Comparison of ENCODE assay signal across 25 mouse cellular contexts in the genomic region with DNA sequence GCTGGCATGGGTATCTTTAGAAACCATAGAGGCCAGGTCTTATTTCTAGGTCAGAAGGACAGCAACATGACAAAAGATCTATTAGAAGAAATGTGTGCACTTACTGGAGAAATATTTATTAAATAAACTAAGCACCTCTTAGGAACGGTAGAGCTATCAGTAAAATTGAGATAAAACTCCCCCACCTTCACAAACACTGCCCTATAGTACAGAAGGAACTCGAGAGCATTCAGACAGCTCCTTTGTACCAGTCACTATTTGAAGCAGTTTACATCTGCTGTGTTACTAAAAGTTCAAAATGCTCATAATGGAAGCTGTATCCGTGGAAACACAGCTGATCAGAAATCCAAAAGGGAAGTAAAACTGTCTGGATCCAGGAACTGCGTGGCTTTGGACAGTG. TPM values are rescaled to one million over a fixed set of nuclear protein-coding genes. Genes with fewer than 3 reads are reported as not detected.
DNase-seq lines count a peak whose midpoint lies in the region; ATAC-seq and TF ChIP-seq lines count a peak whose summit lies in the region.
"Had no signal": no experiment of that assay in that cellular context is flagged by ENCODE, and none has a peak within 500 bp of the region (broad histone marks: within the 10 kb centered on the region; RNA-seq: fewer than 3 reads in every experiment).

No protein-coding gene starts in this region.

- ATAC-seq in heart, embryonic 12.5 days (ENCODE audit: insufficient number of reproducible peaks, low FRiP score), result no peak
- ATAC-seq in lung, embryonic 14.5 days (ENCODE audit: insufficient read depth), result peak; percentile 24; the same call in 1 of the 2 replicates
- ATAC-seq in midbrain, embryonic 14.5 days (ENCODE audit: low FRiP score, low TSS enrichment), result no peak
- ATAC-seq in midbrain, embryonic 16.5 days, result no peak
- no peak for ATAC-seq in CD4-positive, CD25-positive, alpha-beta regulatory T cell, adult 4 months
- ATAC-seq: forebrain, embryonic 15.5 days; inflammation-experienced regulatory T-cells, adult 6 months; Patski had no signal

- WGBS in heart, embryonic 12.5 days, result 55% methylated on average over 4 of the region's 4 CpGs
- WGBS in lung, embryonic 14.5 days, result 19% methylated on average over 4 of the region's 4 CpGs
- 33% methylated on average over 4 of the region's 4 CpGs for WGBS in lung, adult 2 months
- 48% methylated on average over 4 of the region's 4 CpGs for WGBS in midbrain, embryonic 14.5 days
- 36% methylated on average over 4 of the region's 4 CpGs for WGBS in midbrain, embryonic 16.5 days

- no peak for TF ChIP-seq POLR2A in lung, adult 2 months (IDR thresholded peaks at IDR 0.05; ENCODE audit: borderline replicate concordance, extremely low read depth, low read depth, low read length)

- H3K27ac ChIP-seq in heart, embryonic 12.5 days (ENCODE audit: poor library complexity, severe bottlenecking), result no peak overlapping the region
- peak overlapping the region; percentile 73; the same call in 1 of the 2 replicates for H3K27ac ChIP-seq in lung, embryonic 14.5 days (ENCODE audit: low read depth)
- no peak overlapping the region for H3K27ac ChIP-seq in midbrain, embryonic 14.5 days (replicated peaks; ENCODE audit: low read depth, low read length)
- H3K27ac ChIP-seq in midbrain, embryonic 16.5 days (ENCODE audit: low read length), result no peak overlapping the region
- H3K27ac ChIP-seq: embryonic facial prominence, embryonic 12.5 days; forebrain, embryonic 15.5 days; hindbrain, embryonic 13.5 days; left cerebral cortex, adult 2 months; neural tube, embryonic 12.5 days had no signal

- H3K27me3 ChIP-seq in heart, embryonic 12.5 days (replicated peaks), result no peaks in the 10 kb centered on the region
- H3K27me3 ChIP-seq in lung, embryonic 14.5 days (ENCODE audit: insufficient read depth, low read length), result no peaks in the 10 kb centered on the region
- H3K27me3 ChIP-seq in midbrain, embryonic 14.5 days (ENCODE audit: control insufficient read depth, insufficient read depth, low read length), result no peaks in the 10 kb centered on the region
- no peaks in the 10 kb centered on the region for H3K27me3 ChIP-seq in midbrain, embryonic 16.5 days (ENCODE audit: control insufficient read depth, insufficient read depth, low read depth, low read length)
- H3K27me3 ChIP-seq: embryonic facial prominence, embryonic 12.5 days; forebrain, embryonic 15.5 days; hindbrain, embryonic 13.5 days; neural tube, embryonic 12.5 days had no signal

- no peaks in the 10 kb centered on the region for H3K9me3 ChIP-seq in heart, embryonic 12.5 days (replicated peaks)
- H3K9me3 ChIP-seq in lung, embryonic 14.5 days (ENCODE audit: low read depth, low read length), result no peaks in the 10 kb centered on the region
- no peaks in the 10 kb centered on the region for H3K9me3 ChIP-seq in midbrain, embryonic 14.5 days (ENCODE audit: control insufficient read depth, low read length)
- H3K9me3 ChIP-seq in midbrain, embryonic 16.5 days (replicated peaks; ENCODE audit: control insufficient read depth, low read length, poor library complexity, severe bottlenecking), result no peaks in the 10 kb centered on the region
- H3K9me3 ChIP-seq: embryonic facial prominence, embryonic 12.5 days; forebrain, embryonic 15.5 days; hindbrain, embryonic 13.5 days; neural tube, embryonic 12.5 days had no signal

- peaks cover 24% of the 10 kb centered on the region for H3K4me1 ChIP-seq in heart, embryonic 12.5 days (replicated peaks)
- no peaks in the 10 kb centered on the region for H3K4me1 ChIP-seq in lung, embryonic 14.5 days (ENCODE audit: insufficient read depth)
- H3K4me1 ChIP-seq in lung, adult 2 months (ENCODE audit: control insufficient read depth, insufficient read depth, low read length), result no peaks in the 10 kb centered on the region
- no peaks in the 10 kb centered on the region for H3K4me1 ChIP-seq in midbrain, embryonic 14.5 days (ENCODE audit: control insufficient read depth, insufficient read depth, low read length)
- H3K4me1 ChIP-seq in midbrain, embryonic 16.5 days (ENCODE audit: control insufficient read depth, insufficient read depth, low read length), result peaks cover 5% of the 10 kb centered on the region
- H3K4me1 ChIP-seq: embryonic facial prominence, embryonic 12.5 days; neural tube, embryonic 12.5 days had no signal

- H3K9ac ChIP-seq in heart, embryonic 12.5 days, result no peak overlapping the region
- H3K9ac ChIP-seq in lung, embryonic 14.5 days, result no peak overlapping the region
- no peak overlapping the region for H3K9ac ChIP-seq in midbrain, embryonic 14.5 days (replicated peaks; ENCODE audit: low read length)
- no peak overlapping the region for H3K9ac ChIP-seq in midbrain, embryonic 16.5 days (ENCODE audit: low read depth, low read length)
- H3K9ac ChIP-seq: embryonic facial prominence, embryonic 12.5 days; forebrain, embryonic 15.5 days; hindbrain, embryonic 13.5 days; neural tube, embryonic 12.5 days had no signal

- H3K4me3 ChIP-seq in heart, embryonic 12.5 days, result no peak overlapping the region
- H3K4me3 ChIP-seq in lung, embryonic 14.5 days (ENCODE audit: low read depth, low read length), result no peak overlapping the region
- no peak overlapping the region for H3K4me3 ChIP-seq in lung, adult 2 months (replicated peaks; ENCODE audit: extremely low read depth, low read depth, low read length)
- no peak overlapping the region for H3K4me3 ChIP-seq in midbrain, embryonic 14.5 days (replicated peaks; ENCODE audit: low read depth, low read length)
- no peak overlapping the region for H3K4me3 ChIP-seq in midbrain, embryonic 16.5 days (ENCODE audit: low read depth, low read length)
- H3K4me3 ChIP-seq: embryonic facial prominence, embryonic 12.5 days; forebrain, embryonic 15.5 days; hindbrain, embryonic 13.5 days; left cerebral cortex, adult 2 months; neural tube, embryonic 12.5 days had no signal

- H3K4me2 ChIP-seq in heart, embryonic 12.5 days, result peak overlapping the region; percentile 38
- peak overlapping the region; percentile 24; the same call in 1 of the 2 replicates for H3K4me2 ChIP-seq in lung, embryonic 14.5 days
- peak overlapping the region; percentile 11; the same call in 1 of the 2 replicates for H3K4me2 ChIP-seq in midbrain, embryonic 14.5 days (ENCODE audit: low read length)
- H3K4me2 ChIP-seq in midbrain, embryonic 16.5 days (ENCODE audit: low read length), result peak overlapping the region; percentile 29; the same call in 1 of the 2 replicates
- H3K4me2 ChIP-seq: embryonic facial prominence, embryonic 12.5 days; forebrain, embryonic 15.5 days; hindbrain, embryonic 13.5 days; neural tube, embryonic 12.5 days had no signal

- H3K36me3 ChIP-seq in heart, embryonic 12.5 days, result no peaks in the 10 kb centered on the region
- H3K36me3 ChIP-seq in lung, embryonic 14.5 days (ENCODE audit: insufficient read depth), result no peaks in the 10 kb centered on the region
- H3K36me3 ChIP-seq in midbrain, embryonic 14.5 days (ENCODE audit: control insufficient read depth, insufficient read depth, low read length), result no peaks in the 10 kb centered on the region
- no peaks in the 10 kb centered on the region for H3K36me3 ChIP-seq in midbrain, embryonic 16.5 days (ENCODE audit: control insufficient read depth, insufficient read depth, low read length)
- H3K36me3 ChIP-seq: embryonic facial prominence, embryonic 12.5 days; forebrain, embryonic 15.5 days; hindbrain, embryonic 13.5 days; neural tube, embryonic 12.5 days had no signal

- no peak for TF ChIP-seq CTCF in lung, embryonic 14.5 days (IDR thresholded peaks at IDR 0.05; ENCODE audit: low read depth)
- no peak for TF ChIP-seq CTCF in lung, adult 2 months (IDR thresholded peaks at IDR 0.05; ENCODE audit: insufficient read depth, low read length)

- DNase-seq in heart, adult 11 months, result no peak
- peak; percentile 16 for DNase-seq in lung, embryonic 14.5 days
- no peak for DNase-seq in lung, adult 2 months
- DNase-seq in midbrain, embryonic 14.5 days, result no peak
- no peak for DNase-seq in layer of hippocampus, postnatal 10 days (ENCODE audit: low spot score in 2 of 2)
- DNase-seq: adrenal gland, adult 8-10 months; cerebellum, adult 8-10 months; kidney, adult 9 months; kidney, postnatal 25 days; left cerebral cortex, postnatal 4 days; liver had no signal

RNA-seq across cellular contexts. Expression of gene Frem2, which starts 26.5 kb away (rescaled TPM):
- polyA plus RNA-seq in heart, embryonic 12.5 days (2016; fragmentation: Nextera tagmentation; extraction: Ambion mirVana), result 7.0 and 7.9 TPM in 2 replicates
- polyA plus RNA-seq in lung, embryonic 14.5 days (2014; fragmentation: Nextera tagmentation; extraction: Ambion mirVana), result 20.4 and 21.5 TPM in 2 replicates
- 1.0 and 1.1 TPM in 2 replicates for polyA plus RNA-seq in lung, adult 2 months (2012; rRNA removed)
- 1.1 TPM in 2 replicates for polyA plus RNA-seq in midbrain, embryonic 14.5 days (2014; fragmentation: Nextera tagmentation; extraction: Ambion mirVana)
- polyA plus RNA-seq in midbrain, embryonic 16.5 days (2015; fragmentation: Nextera tagmentation; extraction: Ambion mirVana), result 1.4 and 1.7 TPM in 2 replicates
- total RNA-seq in layer of hippocampus, postnatal 10 days (2021), result 1 to 10 TPM; 4.5 to 5.0 TPM
- polyA plus RNA-seq in CD4-positive, CD25-positive, alpha-beta regulatory T cell, adult 4 months (2017; shearing (Covaris generic)), result not detected
- total RNA-seq: common myeloid progenitor, adult 5-6 weeks; granulocyte monocyte progenitor cell, adult 5-6 weeks; megakaryocyte progenitor cell, adult 5-6 weeks; monocyte, adult 5-6 weeks had no signal
- polyA plus RNA-seq: inflammation-experienced regulatory T-cells, adult 6 months had no signal
